In the genomic region with DNA sequence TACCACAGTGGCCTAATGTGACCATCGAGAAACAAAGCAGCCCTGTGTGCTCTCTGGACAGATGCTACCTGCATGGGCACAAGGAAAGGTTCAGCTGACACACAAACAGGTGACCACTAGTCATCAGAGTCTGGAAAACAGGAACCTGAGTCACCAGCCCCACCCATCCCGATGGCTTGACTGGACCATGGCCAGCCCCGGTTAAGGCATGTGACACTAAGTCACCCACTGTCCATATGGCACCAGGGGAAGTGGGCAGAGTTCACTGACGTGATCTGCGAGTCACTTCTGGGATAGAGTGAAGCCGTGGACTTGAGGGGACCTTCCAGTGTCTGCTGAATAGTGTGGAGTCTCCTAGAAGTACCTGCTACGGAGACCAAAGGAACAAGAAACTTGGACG, we compare ENCODE assay signal across 14 mouse cellular contexts. TPM values are rescaled to one million over a fixed set of nuclear protein-coding genes. Genes with fewer than 3 reads are reported as not detected.
DNase-seq lines count a peak whose midpoint lies in the region; ATAC-seq and TF ChIP-seq lines count a peak whose summit lies in the region.
"Had no signal": no experiment of that assay in that cellular context is flagged by ENCODE, and none has a peak within 500 bp of the region (broad histone marks: within the 10 kb centered on the region; RNA-seq: fewer than 3 reads in every experiment).

No protein-coding gene starts in this region.

- no peaks in the 10 kb centered on the region for H3K27me3 ChIP-seq in megakaryocyte, embryonic 14.5 days (replicated peaks)
- H3K27me3 ChIP-seq: hindbrain, embryonic 12.5 days; midbrain, embryonic 15.5 days had no signal

- H3K4me1 ChIP-seq in bone marrow macrophage, adult 2 months (ENCODE audit: control insufficient read depth, insufficient read depth, low read length): peaks cover 59% of the 10 kb centered on the region
- peaks cover 23% of the 10 kb centered on the region for H3K4me1 ChIP-seq in megakaryocyte, embryonic 14.5 days

- no peak for TF ChIP-seq CTCF in bone marrow macrophage, adult 2 months (IDR thresholded peaks at IDR 0.05; ENCODE audit: low read depth, low read length)

- peak overlapping the region; percentile 93 for H3K27ac ChIP-seq in bone marrow macrophage, adult 2 months (ENCODE audit: insufficient read depth, low read depth, low read length)
- H3K27ac ChIP-seq: heart, embryonic 10.5 days; hindbrain, embryonic 12.5 days; midbrain, embryonic 15.5 days had no signal

- peak; percentile 13 to 26 for DNase-seq in heart, adult 18-20 months
- no peak for DNase-seq in heart, adult 8-10 months (ENCODE audit: low spot score)
- peak; percentile 57 for DNase-seq in 416B (ENCODE audit: low read depth)
- no peak for DNase-seq in thymus, postnatal 14 days
- DNase-seq in left cerebral cortex, adult 8-10 months (ENCODE audit: low spot score in 2 of 2): no peak
- DNase-seq: kidney, postnatal 4 days; left cerebral cortex, postnatal 4 days; right cerebral cortex, postnatal 4 days had no signal

- TF ChIP-seq POLR2A in bone marrow macrophage, adult 2 months (IDR thresholded peaks at IDR 0.05; ENCODE audit: borderline replicate concordance, low read depth, low read length): no peak

- peak overlapping the region; percentile 27 for H3K4me3 ChIP-seq in bone marrow macrophage, adult 2 months (ENCODE audit: insufficient read depth, low read length)
- peak overlapping the region; percentile 44 for H3K4me3 ChIP-seq in megakaryocyte, embryonic 14.5 days (replicated peaks)
- H3K4me3 ChIP-seq: heart, embryonic 10.5 days; hindbrain, embryonic 12.5 days; midbrain, embryonic 15.5 days had no signal

- ATAC-seq in CD4-positive, CD25-positive, alpha-beta regulatory T cell, adult 4 months: no peak
- ATAC-seq: midbrain, embryonic 15.5 days had no signal

- H3K36me3 ChIP-seq in megakaryocyte, embryonic 14.5 days (replicated peaks; ENCODE audit: low read length): peaks cover 86% of the 10 kb centered on the region

- H3K9me3 ChIP-seq in megakaryocyte, embryonic 14.5 days: no peaks in the 10 kb centered on the region
- H3K9me3 ChIP-seq: heart, embryonic 10.5 days; hindbrain, embryonic 12.5 days; midbrain, embryonic 15.5 days had no signal

RNA-seq across cellular contexts. Expression of gene Zfand2a, which starts 5.3 kb away (rescaled TPM):
- 10 to 100 TPM; 15.8 to 20.1 TPM for total RNA-seq in heart, adult 18-20 months (2021)
- total RNA-seq in heart, adult 8-10 months (2022): 10 to 100 TPM; 16.2 to 18.2 (median 17.3) TPM
- polyA plus RNA-seq in bone marrow macrophage, adult 2 months (2012; ENCODE audit: insufficient read depth, insufficient read length, missing spikeins): 32.5 and 38.1 TPM in 2 replicates
- 0.53 and 3.6 TPM in 2 replicates for polyA plus RNA-seq in megakaryocyte, embryonic 14.5 days (2012; ENCODE audit: insufficient read depth, low replicate concordance)
- 10 to 100 TPM; 10.2 to 10.6 TPM for polyA plus RNA-seq in CD4-positive, CD25-positive, alpha-beta regulatory T cell, adult 4 months (2017; shearing (Covaris generic))
- 10 to 100 TPM; 45.5 to 52.6 (median 50.4) TPM for total RNA-seq in left cerebral cortex, adult 8-10 months (2022)

RNA-seq across cellular contexts. Expression of gene 3110082I17Rik, which starts 18.8 kb away (rescaled TPM):
- 1 to 10 TPM; 5.6 TPM for total RNA-seq in heart, adult 18-20 months (2021)
- total RNA-seq in heart, adult 8-10 months (2022): 1 to 10 TPM; 5.4 to 8.7 (median 6.8) TPM
- 16.4 TPM in 2 replicates for polyA plus RNA-seq in bone marrow macrophage, adult 2 months (2012; ENCODE audit: insufficient read depth, insufficient read length, missing spikeins)
- 23.2 and 41.2 TPM in 2 replicates for polyA plus RNA-seq in megakaryocyte, embryonic 14.5 days (2012; ENCODE audit: insufficient read depth, low replicate concordance)
- 1 to 10 TPM; 2.5 to 6.8 TPM for polyA plus RNA-seq in CD4-positive, CD25-positive, alpha-beta regulatory T cell, adult 4 months (2017; shearing (Covaris generic))
- 10 to 100 TPM; 12.6 to 16.6 (median 15.2) TPM for total RNA-seq in left cerebral cortex, adult 8-10 months (2022)

RNA-seq across cellular contexts. Expression of gene Gper1, which starts 56.1 kb away (rescaled TPM):
- 1 to 10 TPM; 1.1 to 1.3 TPM for total RNA-seq in heart, adult 18-20 months (2021)
- total RNA-seq in heart, adult 8-10 months (2022): 1 to 10 TPM; 1.1 to 1.6 (median 1.3) TPM
- polyA plus RNA-seq in bone marrow macrophage, adult 2 months (2012; ENCODE audit: insufficient read depth, insufficient read length, missing spikeins): not detected in 2 replicates
- not detected in 2 replicates for polyA plus RNA-seq in megakaryocyte, embryonic 14.5 days (2012; ENCODE audit: insufficient read depth, low replicate concordance)
- polyA plus RNA-seq in CD4-positive, CD25-positive, alpha-beta regulatory T cell, adult 4 months (2017; shearing (Covaris generic)): not detected
- total RNA-seq in left cerebral cortex, adult 8-10 months (2022): 1 to 10 TPM; 2.5 to 3.7 (median 3.3) TPM

Comparison
In these comparisons a context has a peak if more than half of its experiments do, and no peak if none do; other contexts are left out.
1. DNase-seq: peak in heart, adult 18-20 months (2 of 2) and 416B (single experiment); none in heart, adult 8-10 months (single experiment), thymus, postnatal 14 days (single experiment) and left cerebral cortex, adult 8-10 months (0 of 2).